Mouse (Mus musculus): ENCODE measurements around the gene Lrmda.

DNA sequence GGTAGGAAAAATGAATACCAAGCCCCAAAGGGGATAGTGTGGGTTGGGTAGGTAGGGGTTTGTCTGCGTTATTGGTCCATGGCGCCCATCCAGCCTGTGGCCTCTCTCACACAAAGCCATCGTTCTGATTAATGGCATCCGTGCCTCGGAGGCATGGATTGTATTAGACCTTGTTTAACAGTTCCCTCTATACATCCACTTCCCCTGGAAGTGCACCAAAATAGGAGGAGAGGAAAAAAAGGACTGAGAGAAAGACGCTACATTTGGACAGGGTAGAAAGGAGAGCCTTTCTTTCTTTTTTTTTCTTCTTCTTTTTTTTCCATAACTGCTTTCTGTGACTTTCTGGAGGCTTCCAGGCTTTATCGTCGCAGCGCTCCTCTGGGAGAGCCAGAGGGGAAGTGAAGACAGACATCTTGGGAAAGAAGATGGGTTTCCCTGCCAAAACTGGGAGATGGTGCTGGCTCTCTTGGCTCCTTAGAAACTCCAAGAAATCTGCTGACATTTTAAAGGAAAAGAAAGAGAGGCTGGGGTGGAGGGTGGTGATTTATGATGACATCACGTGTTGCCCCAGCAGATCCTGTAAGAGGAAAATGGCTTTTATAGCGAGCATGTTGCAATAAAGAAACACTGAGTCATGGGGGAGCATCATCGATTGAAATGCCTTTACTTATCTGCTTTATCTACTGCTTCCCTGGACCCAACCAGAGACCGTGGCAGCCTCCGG lies 32.6 kb downstream of the Lrmda start:
- TF ChIP-seq POLR2A (IDR thresholded peaks at IDR 0.05; ENCODE audit: low read depth, low read length) (no peak), CTCF (IDR thresholded peaks at IDR 0.05; ENCODE audit: extremely low read depth, insufficient read length, insufficient replicate concordance, low read depth, low read length) (no peak)
